Mouse (Mus musculus) MEL (cell line): ENCODE measurements around the gene Cse1l. TPM values are rescaled to one million over a fixed set of nuclear protein-coding genes. Genes with fewer than 3 reads are reported as not detected.
A peak's percentile ranks its signal among the peaks of the same experiment; 100 is the strongest.

ENCODE experiments used
- DNase-seq: peaks from one replicate; pipeline ENCODE4 v3.0.0; 2011; ENCODE audit warnings: low read depth, low spot score
- H3K27ac ChIP-seq: 2 replicates; pipeline ENCODE4 v1.5.1; 2012; ENCODE audit warnings: low read depth, mild to moderate bottlenecking, control low read depth, low read length, moderate library complexity; ENCODE audit not compliant: control insufficient read depth
- H3K27me3 ChIP-seq, 2 experiments: fragments of 150-350 bp in 1 of 2; sonication (generic) in 1 of 2; 2 replicates each; pipeline ENCODE4 v1.6.1; 2012; ENCODE audit warnings: low read length in 2 of 2, mild to moderate bottlenecking in 2 of 2, improper control_type of control experiment in 1 of 2, moderate library complexity in 1 of 2; ENCODE audit not compliant: insufficient read depth in 2 of 2, control insufficient read depth in 1 of 2
- H3K36me3 ChIP-seq, 2 experiments: 2 replicates each; pipeline ENCODE4 v1.6.1; 2012 to 2014; ENCODE audit warnings: low read length in 2 of 2, improper control_type of control experiment in 1 of 2, inconsistent platforms in 1 of 2, mild to moderate bottlenecking in 1 of 2; ENCODE audit not compliant: insufficient read depth in 2 of 2, control insufficient read depth in 1 of 2
- H3K4me1 ChIP-seq, 2 experiments: fragments of 150-350 bp in 1 of 2; sonication (generic) in 1 of 2; 2 replicates each; pipeline ENCODE4 v1.6.1; 2012; ENCODE audit warnings: low read length in 2 of 2, improper control_type of control experiment in 1 of 2, mild to moderate bottlenecking in 1 of 2; ENCODE audit not compliant: insufficient read depth in 2 of 2, control insufficient read depth in 1 of 2
- H3K4me3 ChIP-seq, 2 experiments: fragments of 150-350 bp in 1 of 2; sonication (generic) in 1 of 2; 2 replicates each; pipeline ENCODE4 v1.5.1; 2012; ENCODE audit warnings: low read depth in 2 of 2, low read length in 2 of 2, mild to moderate bottlenecking in 2 of 2, moderate library complexity in 2 of 2, control low read depth in 1 of 2, improper control_type of control experiment in 1 of 2; ENCODE audit not compliant: control insufficient read depth in 1 of 2, insufficient read depth in 1 of 2
- H3K79me2 ChIP-seq: 2 replicates; pipeline ENCODE4 v1.6.1; 2012; ENCODE audit warnings: mild to moderate bottlenecking, low read length, moderate library complexity; ENCODE audit not compliant: control insufficient read depth, poor library complexity, insufficient read depth
- H3K9ac ChIP-seq: 2 replicates; pipeline ENCODE4 v1.6.1; 2012; ENCODE audit warnings: low read depth, mild to moderate bottlenecking, control low read depth, low read length, moderate library complexity; ENCODE audit not compliant: control insufficient read depth, poor library complexity, severe bottlenecking
- H3K9me3 ChIP-seq: fragments of 150-350 bp; sonication (generic); replicated peaks from 2 replicates; pipeline ENCODE4 v1.6.1; 2012; ENCODE audit warnings: mild to moderate bottlenecking, low read length, improper control_type of control experiment, moderate library complexity; ENCODE audit not compliant: insufficient read depth
- BHLHE40 ChIP-seq: IDR thresholded peaks from 2 replicates; pipeline ENCODE4 v1.6.1; 2012; ENCODE audit warnings: low read depth, mild to moderate bottlenecking, inconsistent platforms, low read length, improper control_type of control experiment, borderline replicate concordance
- CHD2 ChIP-seq: IDR thresholded peaks from 2 replicates; pipeline ENCODE4 v1.6.1; 2011; ENCODE audit warnings: low read length, improper control_type of control experiment
- CTCF ChIP-seq, 3 experiments: IDR thresholded peaks in 2 of 3; conservative IDR thresholded peaks in 1 of 3; 2 replicates each; pipeline ENCODE4 v1.5.1; 2011 to 2012; ENCODE audit warnings: low read length in 3 of 3, low read depth in 2 of 3, mild to moderate bottlenecking in 2 of 3, improper control_type of control experiment in 1 of 3, inconsistent platforms in 1 of 3, mixed read lengths in 1 of 3, moderate library complexity in 1 of 3; ENCODE audit not compliant: control insufficient read depth in 1 of 3, insufficient read depth in 1 of 3, poor library complexity in 1 of 3, severe bottlenecking in 1 of 3
- ELF1 ChIP-seq: IDR thresholded peaks from 2 replicates; pipeline ENCODE4 v1.6.1; 2014; ENCODE audit warnings: low read depth, mild to moderate bottlenecking, inconsistent platforms, low read length, improper control_type of control experiment, moderate library complexity
- EP300 ChIP-seq, 2 experiments: IDR thresholded peaks; 2 replicates each; pipeline ENCODE4 v1.6.1; 2011; ENCODE audit warnings: improper control_type of control experiment in 2 of 2, low read length in 2 of 2, low read depth in 1 of 2, mild to moderate bottlenecking in 1 of 2
- ETS1 ChIP-seq: IDR thresholded peaks from 2 replicates; pipeline ENCODE4 v1.6.1; 2012; ENCODE audit warnings: low read depth, mild to moderate bottlenecking, inconsistent platforms, low read length, improper control_type of control experiment, moderate library complexity
- GABPA ChIP-seq: IDR thresholded peaks from 2 replicates; pipeline ENCODE4 v1.6.1; 2012; ENCODE audit warnings: low read depth, mild to moderate bottlenecking, inconsistent platforms, low read length, improper control_type of control experiment, moderate library complexity
- GATA1 ChIP-seq: IDR thresholded peaks from 2 replicates; pipeline ENCODE4 v1.6.1; 2011; ENCODE audit warnings: low read depth, low read length, improper control_type of control experiment
- HCFC1 ChIP-seq: IDR thresholded peaks from 2 replicates; pipeline ENCODE4 v1.6.1; 2012; ENCODE audit warnings: low read depth, mild to moderate bottlenecking, inconsistent platforms, low read length, improper control_type of control experiment, moderate library complexity
- JUND ChIP-seq: IDR thresholded peaks from 2 replicates; pipeline ENCODE4 v1.6.1; 2011; ENCODE audit warnings: low read depth, mild to moderate bottlenecking, improper control_type of control experiment, low read length
- KAT2A ChIP-seq: conservative IDR thresholded peaks from 2 replicates; pipeline ENCODE4 v1.6.1; 2012; ENCODE audit warnings: low read depth, low read length, improper control_type of control experiment, inconsistent platforms
- MYB ChIP-seq: IDR thresholded peaks from 2 replicates; pipeline ENCODE4 v1.6.1; 2011; ENCODE audit warnings: mild to moderate bottlenecking, low read depth, low read length, improper control_type of control experiment
- NELFE ChIP-seq: IDR thresholded peaks from 2 replicates; pipeline ENCODE4 v1.6.1; 2011; ENCODE audit warnings: low read depth, low read length, improper control_type of control experiment
- POLR2AphosphoS2 ChIP-seq: IDR thresholded peaks from 2 replicates; pipeline ENCODE4 v1.6.1; 2011; ENCODE audit warnings: low read length, improper control_type of control experiment
- POLR2AphosphoS5 ChIP-seq: IDR thresholded peaks from 2 replicates; pipeline ENCODE4 v1.6.1; 2012; ENCODE audit warnings: low read depth, borderline replicate concordance, mild to moderate bottlenecking, inconsistent platforms, low read length, moderate library complexity, mixed read lengths
- RAD21 ChIP-seq: IDR thresholded peaks from 2 replicates; pipeline ENCODE4 v1.6.1; 2011; ENCODE audit warnings: mild to moderate bottlenecking, low read depth, low read length, improper control_type of control experiment
- RCOR1 ChIP-seq: IDR thresholded peaks from 2 replicates; pipeline ENCODE4 v1.6.1; 2012; ENCODE audit warnings: low read depth, mild to moderate bottlenecking, inconsistent platforms, low read length, improper control_type of control experiment
- SIN3A ChIP-seq: IDR thresholded peaks from 2 replicates; pipeline ENCODE4 v1.6.1; 2012; ENCODE audit warnings: low read length, improper control_type of control experiment, inconsistent platforms
- TCF12 ChIP-seq: IDR thresholded peaks from 2 replicates; pipeline ENCODE4 v1.6.1; 2014; ENCODE audit warnings: low read depth, mild to moderate bottlenecking, inconsistent platforms, low read length, improper control_type of control experiment, moderate library complexity
- USF1 ChIP-seq: IDR thresholded peaks from 2 replicates; pipeline ENCODE4 v1.6.1; 2014; ENCODE audit warnings: low read depth, mild to moderate bottlenecking, inconsistent platforms, low read length, improper control_type of control experiment, moderate library complexity
- ZKSCAN1 ChIP-seq: IDR thresholded peaks from 2 replicates; pipeline ENCODE4 v1.6.1; 2012; ENCODE audit warnings: low read depth, mild to moderate bottlenecking, inconsistent platforms, low read length, improper control_type of control experiment, moderate library complexity
- ZMIZ1 ChIP-seq: IDR thresholded peaks from 2 replicates; pipeline ENCODE4 v1.6.1; 2012; ENCODE audit warnings: low read depth, mild to moderate bottlenecking, inconsistent platforms, low read length, improper control_type of control experiment, moderate library complexity
- ZNF384 ChIP-seq: IDR thresholded peaks from 2 replicates; pipeline ENCODE4 v1.6.1; 2012; ENCODE audit warnings: low read depth, mild to moderate bottlenecking, inconsistent platforms, low read length, improper control_type of control experiment
- polyA plus RNA-seq, 2 experiments: library from polyadenylated mRNA; stranded (reverse) in 1 of 2; unstranded in 1 of 2; fragments of >175 nt in 1 of 2; fragments of >200 nt in 1 of 2; gene quantifications; 2 replicates each; pipeline versions ENCODE4 v1.2.1 to v1.2.4; 2012; ENCODE audit warnings: low replicate concordance in 2 of 2, low read depth in 1 of 2; ENCODE audit not compliant: insufficient read length in 2 of 2, insufficient read depth in 1 of 2, missing spikeins in 1 of 2
- total RNA-seq: library from RNA; depleted of rRNA; stranded (reverse); fragments of 300-350 nt; gene quantifications from 2 replicates; pipeline ENCODE4 v1.2.3, GENCODE M21; 2012

Gene Cse1l
- total and polyA plus RNA-seq, 3 experiments = 87.0 to 133 (median 93.3) TPM

GRCm38 (mm10) chr2:166906523-166907182 is 813 bp downstream of the Cse1l start (continued):
- TF ChIP-seq POLR2AphosphoS5 = no peak
- no peak for TF ChIP-seq ETS1
- TF ChIP-seq ELF1 = no peak
- TF ChIP-seq RCOR1 = no peak
- no peak for TF ChIP-seq GATA1
- no peak for TF ChIP-seq BHLHE40
- TF ChIP-seq GABPA = no peak
- peak; percentile 32 for TF ChIP-seq SIN3A
- no peak for TF ChIP-seq MYB
- no peak for TF ChIP-seq ZMIZ1
- TF ChIP-seq POLR2AphosphoS2 = no peak
- TF ChIP-seq RAD21 = no peak
- TF ChIP-seq EP300 (IDR thresholded peaks at IDR 0.05; ENCODE audit: low read depth in 1 of 2, low read length in 2 of 2) = no peak
- no peak for TF ChIP-seq JUND
- TF ChIP-seq ZKSCAN1 = no peak
- no peak for TF ChIP-seq ZNF384

DNA sequence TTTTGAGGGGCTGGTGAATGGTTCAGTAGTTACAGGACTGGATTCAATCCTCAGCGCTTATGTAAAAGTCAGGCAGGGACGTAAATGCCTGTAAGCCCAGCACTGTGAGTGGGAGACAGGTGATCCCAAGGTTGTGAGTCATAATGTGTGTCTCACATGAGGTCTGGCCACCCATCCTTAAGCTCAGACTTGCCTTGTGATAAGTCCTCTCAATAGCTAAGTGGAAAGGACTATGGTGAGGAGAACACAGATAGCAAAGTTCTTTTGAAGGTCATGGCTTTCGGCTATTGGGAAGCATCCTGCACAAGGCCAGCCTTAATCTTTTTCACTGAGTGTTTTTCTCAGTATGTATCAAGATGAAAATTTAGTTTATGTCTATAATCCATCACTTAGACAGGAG is 3.9 kb downstream of the Cse1l start:
- Histone ChIP-seq H3K4me3 (no peak overlapping the region), H3K79me2 (peaks cover 76% of the 10 kb centered on the region), H3K27me3 (no peaks in the 10 kb centered on the region), H3K36me3 (peaks cover 11 to 12% of the 10 kb centered on the region in 2 experiments)
- TF ChIP-seq RAD21 (no peak), HCFC1 (no peak), CTCF (IDR thresholded peaks at IDR 0.05 in 2 of 3, conservative IDR thresholded peaks at IDR 0.05 in 1 of 3; ENCODE audit: control insufficient read depth in 1 of 3, insufficient read depth in 1 of 3, low read depth in 2 of 3, low read length in 3 of 3, poor library complexity in 1 of 3, severe bottlenecking in 1 of 3) (no peak), RCOR1 (no peak), POLR2AphosphoS2 (no peak), CHD2 (no peak), GABPA (no peak), TCF12 (no peak), KAT2A (no peak), NELFE (no peak), USF1 (no peak)
- TF ChIP-seq, all 39 proteins: peak for 0
- no peak overlapping the region for H3K27ac ChIP-seq
- no peak overlapping the region for H3K9ac ChIP-seq
- no peaks in the 10 kb centered on the region for H3K9me3 ChIP-seq
- peak; percentile 20 for DNase-seq
- peaks cover 5 to 14% of the 10 kb centered on the region in 2 experiments for H3K4me1 ChIP-seq
